Mouse (Mus musculus): ENCODE measurements around the gene Mesp1.

Gene Mesp1

GRCm38 (mm10) chr7:79742277-79742658, 51.3 kb downstream of the Mesp1 start:
- DNase-seq (ENCODE audit: low read depth, low spot score): no peak
